Mouse (Mus musculus) cerebellum, adult 2 months (tissue): ENCODE results near the gene Abhd2. TPM values are rescaled to one million over a fixed set of nuclear protein-coding genes. Genes with fewer than 3 reads are reported as not detected.
A peak's percentile ranks its signal among the peaks of the same experiment; 100 is the strongest.

Experiments
- DNase-seq, 2 experiments: peaks; one replicate each; pipeline ENCODE4 v3.0.0; 2021
- H3K27ac ChIP-seq: fragments of 200-500 bp; 2 replicates; pipeline ENCODE4 v1.5.1; 2012; ENCODE audit warnings: low read length, control low read depth, inconsistent platforms; ENCODE audit not compliant: insufficient read depth
- H3K27me3 ChIP-seq: fragments of 200-500 bp; 2 replicates; pipeline ENCODE4 v1.6.1; 2012; ENCODE audit warnings: inconsistent platforms, mild to moderate bottlenecking, low read length, moderate library complexity; ENCODE audit not compliant: control insufficient read depth, insufficient read depth
- H3K4me1 ChIP-seq: fragments of 200-500 bp; 2 replicates; pipeline ENCODE4 v1.6.1; 2011; ENCODE audit warnings: low read length; ENCODE audit not compliant: control insufficient read depth, insufficient read depth
- H3K4me3 ChIP-seq: fragments of 200-500 bp; replicated peaks from 2 replicates; pipeline ENCODE3; 2011; ENCODE audit warnings: mild to moderate bottlenecking, low read depth, low read length, control low read depth; ENCODE audit not compliant: insufficient read depth
- CTCF ChIP-seq: fragments of 200-500 bp; IDR thresholded peaks from 2 replicates; pipeline ENCODE4 v1.5.1; 2011; ENCODE audit warnings: low read depth, mild to moderate bottlenecking, control low read depth, low read length, moderate library complexity, borderline replicate concordance; ENCODE audit not compliant: insufficient read depth
- POLR2A ChIP-seq: fragments of 200-500 bp; IDR thresholded peaks from 2 replicates; pipeline ENCODE4 v1.6.1; 2011; ENCODE audit warnings: low read length, control low read depth, borderline replicate concordance; ENCODE audit not compliant: insufficient read depth
- WGBS: fragments of 180-500 bp; shearing (Covaris S2); methylation state at CpG from one replicate; pipeline ENCODE4 v1.1.7; 2018; 5-methylcytosine and 5-hydroxymethylcytosine counted together
- polyA plus RNA-seq: library from polyadenylated mRNA; depleted of rRNA; stranded (reverse); fragments of >200 nt; gene quantifications from 2 replicates; pipeline ENCODE4 v1.2.3, GENCODE M21; 2012

Abhd2 gene
- polyA plus RNA-seq, 1 experiment: 22.0 TPM

GRCm38 (mm10) chr7:79391883-79392649, 119.1 kb downstream of the Abhd2 start, which contains the start of gene Fanci:
Fanci (plus strand) TSS chr7:79391929.
- WGBS: under 1% methylated on average over 44 of the region's 44 CpGs
- TF ChIP-seq POLR2A (peak; percentile 25; the same call in 1 of the 2 replicates), CTCF (no peak)
- peak within 1 kb of the TSS; percentile 44; the same call in 1 of the 2 replicates for H3K27ac ChIP-seq

GRCm38 (mm10) chr7:79392860-79393513, 120.0 kb downstream of the Abhd2 start:
- Histone ChIP-seq H3K27ac (no peak overlapping the region), H3K4me3 (no peak overlapping the region), H3K4me1 (no peaks in the 10 kb centered on the region), H3K27me3 (no peaks in the 10 kb centered on the region)
- DNase-seq: no peak
- 53% methylated on average over 9 of the region's 9 CpGs for WGBS
- no peak for TF ChIP-seq CTCF

More at GRCm38 (mm10) chr7:79391883-79392649, 119.1 kb downstream of the Abhd2 start, which contains the start of gene Fanci:
- Histone ChIP-seq H3K4me3 (peak within 1 kb of the TSS; percentile 88), H3K4me1 (no peaks in the 10 kb centered on the region), H3K27me3 (no peaks in the 10 kb centered on the region)
- DNase-seq: peak; percentile 92 to 94

DNA sequence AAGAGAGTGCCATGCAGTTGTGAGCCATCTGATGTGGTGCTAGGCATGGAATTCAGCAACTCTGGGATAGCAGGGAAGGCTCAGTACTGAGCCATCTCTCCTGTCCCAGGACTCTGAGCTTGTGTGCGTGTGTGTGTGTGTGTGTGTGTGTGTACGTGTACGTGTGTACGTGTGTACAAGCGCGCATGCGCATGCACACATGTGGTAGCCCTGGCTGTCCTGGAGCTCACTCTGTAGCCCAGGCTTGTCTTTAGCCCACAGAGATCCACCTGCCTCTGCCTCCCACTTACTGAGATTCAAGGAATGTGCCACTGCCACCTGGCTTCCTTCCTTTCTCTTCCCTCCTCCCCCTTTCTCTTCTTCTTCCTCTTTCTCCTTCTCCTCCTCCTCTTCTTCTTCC, 120.9 kb downstream of the Abhd2 start:
- H3K27ac ChIP-seq: no peak overlapping the region
- H3K4me3 ChIP-seq: no peak overlapping the region
- 98% methylated on average over 7 of the region's 7 CpGs for WGBS
- H3K4me1 ChIP-seq: no peaks in the 10 kb centered on the region
- DNase-seq: no peak
- H3K27me3 ChIP-seq: no peaks in the 10 kb centered on the region
- no peak for TF ChIP-seq POLR2A
- no peak for TF ChIP-seq CTCF

GRCm38 (mm10) chr7:79394666-79395065, 121.7 kb downstream of the Abhd2 start:
- WGBS: 63% methylated on average over 7 of the region's 7 CpGs
- Histone ChIP-seq H3K4me3 (no peak overlapping the region), H3K4me1 (no peaks in the 10 kb centered on the region), H3K27me3 (no peaks in the 10 kb centered on the region), H3K27ac (no peak overlapping the region)
- DNase-seq: no peak
- TF ChIP-seq CTCF: no peak
- no peak for TF ChIP-seq POLR2A

- Histone ChIP-seq H3K4me3 (no peak overlapping the region), H3K27me3 (no peaks in the 10 kb centered on the region), H3K27ac (no peak overlapping the region), H3K4me1 (no peaks in the 10 kb centered on the region)
- no peak for TF ChIP-seq CTCF
- TF ChIP-seq POLR2A: no peak
- 86% methylated on average over 7 of the region's 7 CpGs for WGBS
- DNase-seq: no peak
Observed at GRCm38 (mm10) chr7:79395186-79395585, 122.2 kb downstream of the Abhd2 start.

DNA sequence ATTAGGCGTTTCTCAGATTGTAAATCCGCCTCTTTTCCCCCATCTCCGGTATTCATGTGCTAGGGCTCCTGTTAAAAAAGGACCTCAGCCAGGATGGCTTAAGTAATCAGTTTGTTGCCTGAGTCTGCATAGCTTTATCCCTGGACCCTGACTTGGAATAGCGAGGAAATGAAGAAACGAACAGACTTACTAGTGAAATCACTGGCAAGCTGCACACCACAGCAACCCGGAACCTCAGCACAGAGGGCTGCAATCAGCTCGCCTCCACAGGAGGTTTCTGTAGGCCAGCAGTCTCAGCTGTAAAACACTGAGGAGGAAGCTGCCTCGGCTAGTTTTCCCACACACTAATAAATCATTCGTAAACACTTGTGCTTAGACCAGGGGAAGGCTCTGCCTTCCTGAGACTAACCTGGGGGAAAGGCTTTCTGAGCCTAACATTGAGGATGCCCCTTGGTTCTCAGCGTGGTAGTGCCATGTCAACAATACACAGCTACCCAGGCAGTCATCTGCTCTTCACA, 124.5 kb downstream of the Abhd2 start:
- H3K4me1 ChIP-seq: no peaks in the 10 kb centered on the region
- TF ChIP-seq POLR2A (no peak), CTCF (no peak)
- DNase-seq: no peak
- H3K27ac ChIP-seq: no peak overlapping the region
- H3K27me3 ChIP-seq: no peaks in the 10 kb centered on the region
- no peak overlapping the region for H3K4me3 ChIP-seq
- 84% methylated on average over 10 of the region's 10 CpGs for WGBS

DNA sequence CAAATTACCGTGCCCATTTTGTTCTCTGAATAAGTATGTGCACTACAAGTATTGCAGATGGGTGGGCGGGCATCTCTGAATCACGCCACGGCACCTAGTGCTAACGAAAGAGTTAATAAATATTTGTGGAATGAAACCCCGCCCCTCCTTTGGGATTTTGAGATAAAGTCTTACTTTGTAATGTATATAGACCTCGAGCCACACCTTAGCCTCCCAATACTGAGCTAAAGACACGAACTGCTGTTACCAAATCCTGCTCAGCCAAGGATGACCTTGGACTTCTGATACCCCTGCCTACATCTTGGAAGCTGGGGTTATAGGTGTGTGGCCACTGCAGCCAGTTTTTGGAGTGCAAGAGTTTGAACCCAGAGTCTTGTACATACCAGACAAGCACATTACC, 125.4 kb downstream of the Abhd2 start:
- Histone ChIP-seq H3K27ac (no peak overlapping the region), H3K27me3 (no peaks in the 10 kb centered on the region), H3K4me1 (no peaks in the 10 kb centered on the region), H3K4me3 (no peak overlapping the region)
- no peak for TF ChIP-seq POLR2A
- no peak for TF ChIP-seq CTCF
- no peak for DNase-seq
- 84% methylated on average over 8 of the region's 8 CpGs for WGBS
